Mouse (Mus musculus): ENCODE data around the gene Met.

Met gene

GRCm38 (mm10) chr6:17492062-17492461 is 28.5 kb downstream of the Met start:
- DNase-seq (ENCODE audit: low spot score) = no peak

DNA sequence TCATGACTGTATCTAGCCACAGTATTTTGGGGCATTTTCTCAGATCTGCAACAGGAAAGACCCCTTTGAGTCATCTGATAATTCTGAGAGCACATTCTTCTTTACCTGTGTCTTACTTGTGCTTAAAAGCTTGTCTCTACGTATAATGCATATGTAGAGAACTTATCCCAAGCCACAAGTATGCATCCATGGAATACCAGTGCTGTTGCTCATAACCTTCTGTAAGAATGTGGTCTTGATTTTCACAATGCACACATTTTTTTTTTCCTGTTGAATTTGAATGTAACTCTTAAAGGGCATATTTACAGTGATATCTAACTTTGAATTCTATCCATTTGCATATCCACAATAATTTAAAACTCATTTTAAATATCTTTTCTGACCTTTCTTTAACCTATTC is 31.8 kb downstream of the Met start:
- DNase-seq (ENCODE audit: low spot score) = no peak

DNA sequence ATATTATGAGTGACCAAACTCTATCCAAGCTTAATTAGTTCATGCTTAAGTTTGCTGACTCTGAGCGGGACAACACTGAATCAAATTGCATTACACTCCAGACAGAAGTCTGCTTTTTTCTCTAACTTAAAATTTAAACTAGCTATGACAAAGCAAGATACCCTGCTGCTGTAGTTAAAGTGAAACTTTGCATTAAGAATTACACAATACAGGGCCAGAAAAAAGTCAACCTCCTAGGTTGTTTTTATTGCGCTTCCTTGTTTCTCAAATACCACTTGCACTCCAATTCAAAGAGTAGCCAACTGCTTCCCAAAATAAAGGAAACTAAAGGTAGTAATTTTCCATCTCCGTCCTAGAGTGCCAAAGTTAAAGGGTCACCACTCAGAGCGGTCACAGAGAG is 33.8 kb downstream of the Met start:
- DNase-seq (ENCODE audit: low spot score) = no peak

GRCm38 (mm10) chr6:17498801-17499200 is 35.2 kb downstream of the Met start:
- no peak for DNase-seq (ENCODE audit: low spot score)

DNA sequence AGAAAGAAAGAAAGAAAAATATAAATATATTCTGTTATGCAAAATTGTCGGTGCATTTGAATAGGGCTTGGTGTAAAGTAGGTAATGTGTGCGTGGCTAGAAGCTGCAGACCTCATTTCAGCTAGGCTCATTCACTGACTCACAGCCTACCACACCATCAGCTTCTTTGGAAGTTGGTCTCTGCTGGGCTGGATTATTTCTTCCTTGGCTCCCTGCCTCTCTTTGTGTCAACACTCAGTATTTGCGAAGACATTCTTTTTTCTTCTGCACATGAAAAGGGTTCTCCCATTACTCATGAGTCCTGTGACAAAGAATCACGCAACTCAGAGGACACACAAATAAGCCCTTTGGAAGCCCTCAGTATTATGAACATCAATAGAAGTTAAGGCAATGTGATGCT is 37.8 kb downstream of the Met start:
- DNase-seq (ENCODE audit: low spot score) = no peak

DNA sequence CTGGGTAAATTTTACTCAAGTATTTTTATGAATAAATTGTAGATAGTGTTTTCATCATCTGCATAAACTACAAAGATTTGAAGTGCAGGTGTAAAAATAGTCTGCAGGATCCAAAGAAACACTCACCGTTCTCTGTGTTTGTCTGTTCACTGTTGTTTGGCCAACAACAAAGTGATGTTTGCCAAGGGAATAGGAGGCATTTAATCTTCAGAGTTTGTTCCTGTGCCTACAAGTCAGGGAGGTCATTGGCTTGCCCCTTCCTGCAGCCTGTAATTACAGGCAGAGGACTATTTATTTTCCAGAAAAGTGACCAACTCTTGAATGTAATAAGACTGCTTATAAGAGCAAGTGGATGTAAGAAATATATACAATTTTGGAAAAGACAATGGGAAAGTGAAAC is 38.7 kb downstream of the Met start:
- no peak for DNase-seq (ENCODE audit: low spot score)

DNA sequence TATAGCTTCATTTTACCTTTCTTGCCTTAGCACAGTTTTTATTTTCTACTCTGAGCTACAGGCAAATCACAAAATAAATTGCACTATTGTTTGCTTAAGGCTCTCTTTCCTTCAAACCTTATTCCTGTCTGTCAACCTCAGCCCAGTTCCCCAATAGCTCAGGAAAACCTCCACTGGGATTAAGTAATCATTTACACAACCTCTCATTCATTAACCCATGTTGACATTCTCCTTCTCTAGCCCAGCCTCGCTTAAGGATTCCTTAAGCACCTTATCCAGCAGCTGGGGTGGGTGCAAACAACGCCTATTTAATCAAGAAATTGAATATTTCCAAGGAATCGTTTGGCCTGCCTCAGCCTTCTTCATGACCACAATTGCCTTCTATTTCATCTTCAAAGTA is 40.1 kb downstream of the Met start:
- DNase-seq (ENCODE audit: low spot score) = no peak

- DNase-seq (ENCODE audit: low spot score) = no peak
Observed at GRCm38 (mm10) chr6:17505530-17505929, 41.9 kb downstream of the Met start.

DNA sequence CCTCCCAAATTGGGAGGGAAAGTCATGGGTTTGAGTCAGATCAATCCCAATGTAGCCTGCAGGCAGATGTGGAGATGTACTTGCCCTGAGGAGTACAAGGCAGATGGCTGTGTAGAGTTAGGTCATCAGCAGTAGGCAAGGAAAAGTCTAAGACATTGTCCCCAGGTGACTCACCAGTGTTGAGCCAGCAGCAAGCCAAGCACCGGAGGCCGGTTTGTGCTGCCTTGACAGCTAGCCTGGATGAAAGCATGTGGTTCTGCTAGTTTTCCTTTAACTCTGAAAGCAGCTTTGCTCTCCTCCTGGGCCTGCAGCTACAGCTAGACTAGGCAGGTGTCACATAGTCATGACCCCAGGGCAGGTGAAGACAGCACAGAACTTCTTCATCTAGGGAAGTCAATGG is 43.2 kb downstream of the Met start:
- no peak for DNase-seq (ENCODE audit: low spot score)

GRCm38 (mm10) chr6:17508184-17508583 is 44.6 kb downstream of the Met start:
- DNase-seq (ENCODE audit: low spot score) = no peak

GRCm38 (mm10) chr6:17508604-17509372 is 45.2 kb downstream of the Met start:
- no peak for DNase-seq (ENCODE audit: low spot score)

GRCm38 (mm10) chr6:17513381-17513780 is 49.8 kb downstream of the Met start:
- no peak for DNase-seq (ENCODE audit: low spot score)

- DNase-seq (ENCODE audit: low spot score) = no peak
Observed at GRCm38 (mm10) chr6:17515775-17516460, 52.3 kb downstream of the Met start.

- DNase-seq (ENCODE audit: low spot score) = no peak
Observed at GRCm38 (mm10) chr6:17521901-17522717, 58.5 kb downstream of the Met start.

GRCm38 (mm10) chr6:17522917-17523316 is 59.3 kb downstream of the Met start:
- DNase-seq (ENCODE audit: low spot score) = no peak

GRCm38 (mm10) chr6:17529490-17530269 is 66.1 kb downstream of the Met start:
- DNase-seq (ENCODE audit: low spot score) = no peak

- DNase-seq (ENCODE audit: low spot score) = no peak
Observed at GRCm38 (mm10) chr6:17541615-17542014, 78.0 kb downstream of the Met start.

DNA sequence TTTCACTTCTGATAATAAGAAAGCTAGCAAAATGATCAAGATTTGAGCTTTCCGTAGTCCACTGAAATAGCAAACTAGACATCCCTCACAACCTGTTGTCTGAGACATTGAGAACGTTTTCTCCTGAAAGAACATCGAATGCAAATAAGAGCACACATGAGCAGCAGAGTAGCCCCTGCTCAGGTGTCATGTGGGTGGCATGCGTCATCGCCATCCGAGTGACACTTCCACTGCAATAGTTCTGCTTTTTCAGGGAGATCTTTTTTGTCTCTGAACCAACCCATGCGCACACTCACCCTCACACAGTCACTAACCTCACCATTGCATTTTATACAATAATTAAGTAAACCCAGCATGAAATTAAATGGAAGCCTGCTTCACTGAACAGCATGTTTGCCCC is 78.8 kb downstream of the Met start:
- no peak for DNase-seq (ENCODE audit: low spot score)

- no peak for DNase-seq (ENCODE audit: low spot score)
Observed at GRCm38 (mm10) chr6:17545480-17545879, 81.9 kb downstream of the Met start.

GRCm38 (mm10) chr6:17546341-17546740 is 82.7 kb downstream of the Met start:
- DNase-seq (ENCODE audit: low spot score) = no peak

- no peak for DNase-seq (ENCODE audit: low spot score)
Observed at GRCm38 (mm10) chr6:17546825-17547224, 83.2 kb downstream of the Met start.

GRCm38 (mm10) chr6:17548786-17549185 is 85.2 kb downstream of the Met start:
- peak; percentile 8 for DNase-seq (ENCODE audit: low spot score)

Measured in layer of hippocampus, adult 11-12 months (tissue).